Mouse (Mus musculus): ENCODE data around the gene Csnk1g2. TPM values are rescaled to one million over a fixed set of nuclear protein-coding genes. Genes with fewer than 3 reads are reported as not detected.
"Not testable (repeated sequence)": the region's sequence is repeated elsewhere in the genome, so short reads cannot be mapped to it uniquely, and the experiment has no call there.

Gene Csnk1g2
- total RNA-seq, 2 experiments from 2014 or later = 93.3 to 117 TPM

- peak; percentile 96 for ATAC-seq (replicated peaks; ENCODE audit: low FRiP score, low TSS enrichment, poor library complexity, severe bottlenecking)
These were observed 32.5 kb upstream of the Csnk1g2 start, which contains the start of gene Abhd17a for GRCm38 (mm10) chr10:80589879-80590854. TSS of gene Abhd17a (minus strand) at chr10:80590341.

DNA sequence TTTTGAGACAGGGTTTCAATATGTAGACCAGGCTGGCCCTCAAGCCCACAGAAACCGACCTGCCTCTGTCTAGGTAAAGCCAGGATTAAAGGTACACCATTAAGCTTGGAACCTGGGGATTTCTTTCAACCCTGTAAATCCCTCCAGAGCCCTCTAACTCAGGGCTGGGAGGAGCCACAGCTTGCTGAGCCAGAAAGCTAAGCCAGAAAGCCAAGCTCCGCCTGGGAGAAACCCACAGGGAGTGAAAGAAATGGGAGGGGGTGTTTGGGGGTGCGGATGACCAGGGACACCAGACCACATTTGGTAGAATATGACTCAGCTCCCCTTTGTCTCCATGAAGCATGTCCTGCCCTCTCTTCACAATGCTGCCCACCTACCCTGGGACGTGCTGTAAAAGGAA is 26.3 kb upstream of the Csnk1g2 start:
- ATAC-seq (replicated peaks; ENCODE audit: low FRiP score, low TSS enrichment, poor library complexity, severe bottlenecking) = no peak

DNA sequence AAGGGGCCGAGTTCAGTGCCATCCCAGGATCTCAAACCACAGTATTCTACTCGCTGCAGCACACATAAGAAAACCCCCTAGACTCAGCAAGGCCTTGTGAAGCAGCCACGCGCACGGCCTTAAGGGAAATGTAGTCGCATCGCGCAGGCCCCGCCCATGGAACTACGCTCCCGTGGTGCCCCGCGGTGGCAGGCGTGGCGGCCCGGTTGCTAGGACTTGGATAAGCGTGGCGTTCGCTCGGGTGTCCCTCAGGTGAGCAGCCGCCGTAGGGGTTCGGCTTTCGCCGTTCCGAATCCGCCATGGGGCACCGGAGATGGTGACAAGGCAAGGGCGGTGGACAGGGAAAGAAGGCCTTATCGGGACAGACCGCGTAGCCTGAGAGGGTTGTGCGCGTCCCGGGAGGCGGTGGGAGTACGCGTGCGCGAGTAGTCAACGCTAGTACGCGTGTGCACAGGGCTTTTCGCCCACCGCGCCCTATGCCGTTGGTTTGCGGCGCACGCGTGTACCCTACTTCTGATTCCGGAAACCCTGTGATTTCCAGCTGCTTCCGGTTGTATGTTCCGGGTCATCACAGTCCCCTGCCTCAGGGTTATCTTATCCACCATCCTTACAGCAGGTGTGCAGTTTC is 19.8 kb upstream of the Csnk1g2 start, which contains the start of the genes Scamp4 and Adat3:
Gene Scamp4, plus strand, starts transcription at position 175 of the 628 bp plus-strand sequence.
Gene Adat3, plus strand, starts transcription at position 183 of the 628 bp plus-strand sequence.
- peak; percentile 89 for ATAC-seq (replicated peaks; ENCODE audit: low FRiP score, low TSS enrichment, poor library complexity, severe bottlenecking)

- ATAC-seq (replicated peaks; ENCODE audit: low FRiP score, low TSS enrichment, poor library complexity, severe bottlenecking) = no peak
These were observed 19.3 kb upstream of the Csnk1g2 start for GRCm38 (mm10) chr10:80603364-80603763.

DNA sequence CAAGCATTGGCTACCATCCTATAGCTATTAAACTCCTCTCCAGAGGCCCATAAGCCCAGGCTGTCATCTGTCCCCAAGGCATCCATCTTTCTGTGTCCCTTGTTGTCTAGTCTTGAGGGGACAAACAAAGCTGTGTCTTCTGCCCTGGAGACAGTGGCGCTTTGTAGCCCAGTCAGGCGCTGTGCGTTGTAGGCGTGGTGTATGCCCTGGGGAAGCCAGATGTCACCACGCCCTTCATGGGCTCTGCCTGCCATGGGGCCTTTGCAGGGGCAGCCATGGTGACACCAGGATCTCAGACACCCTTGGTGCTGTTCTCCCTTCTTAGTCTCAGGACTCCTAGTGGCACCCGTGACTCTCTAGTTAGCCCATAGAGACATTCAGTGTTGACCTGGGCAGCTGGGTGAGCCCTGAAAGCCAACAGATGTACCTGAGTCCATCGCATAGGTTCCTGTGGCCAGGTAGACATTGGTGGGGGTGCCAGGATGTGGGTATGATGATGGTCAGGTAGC is 18.6 kb upstream of the Csnk1g2 start:
- peak; percentile 61 for ATAC-seq (replicated peaks; ENCODE audit: low FRiP score, low TSS enrichment, poor library complexity, severe bottlenecking)

DNA sequence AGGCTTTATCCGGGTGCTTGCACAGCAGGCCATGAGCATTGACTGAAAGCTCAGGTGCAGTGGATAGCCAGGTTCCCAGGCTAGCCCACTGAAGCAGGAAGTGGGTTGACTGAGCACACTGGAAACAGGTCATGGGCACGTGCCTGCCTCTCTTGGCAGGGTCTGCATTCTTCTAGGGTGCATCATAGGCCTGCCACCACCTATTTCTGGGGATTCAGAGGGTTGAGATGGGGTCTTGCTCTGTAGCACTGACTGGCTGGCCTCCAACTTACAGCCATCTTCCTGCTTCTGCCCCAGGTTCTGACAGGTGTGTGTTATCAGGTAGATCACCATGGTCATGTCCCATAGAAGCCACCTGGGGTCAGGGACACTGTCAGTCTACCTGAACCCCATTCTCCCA is 17.6 kb upstream of the Csnk1g2 start:
- no peak for ATAC-seq (replicated peaks; ENCODE audit: low FRiP score, low TSS enrichment, poor library complexity, severe bottlenecking)

DNA sequence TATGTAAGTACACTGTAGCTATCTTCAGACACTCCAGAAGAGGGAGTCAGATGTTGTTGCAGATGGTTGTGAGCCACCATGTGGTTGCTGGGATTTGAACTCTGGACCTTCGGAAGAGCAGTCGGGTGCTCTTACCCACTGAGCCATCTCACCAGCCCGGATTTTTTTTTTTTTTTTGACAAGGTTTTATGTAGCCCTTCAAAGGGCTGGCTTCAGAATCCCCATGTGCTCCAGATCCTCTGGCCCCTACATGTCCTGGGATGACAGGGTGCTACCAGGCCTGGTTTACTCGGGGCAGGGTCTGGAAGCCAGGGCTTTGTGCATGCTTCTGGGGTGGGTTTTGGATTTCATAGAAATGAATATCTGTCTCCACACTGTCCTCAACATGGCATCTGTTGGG is 16.9 kb upstream of the Csnk1g2 start, which contains the start of gene Gm49322:
Gene Gm49322, plus strand, starts transcription at position 301 of the 400 bp plus-strand sequence.
- not testable (repeated sequence) for ATAC-seq (replicated peaks; ENCODE audit: low FRiP score, low TSS enrichment, poor library complexity, severe bottlenecking)

DNA sequence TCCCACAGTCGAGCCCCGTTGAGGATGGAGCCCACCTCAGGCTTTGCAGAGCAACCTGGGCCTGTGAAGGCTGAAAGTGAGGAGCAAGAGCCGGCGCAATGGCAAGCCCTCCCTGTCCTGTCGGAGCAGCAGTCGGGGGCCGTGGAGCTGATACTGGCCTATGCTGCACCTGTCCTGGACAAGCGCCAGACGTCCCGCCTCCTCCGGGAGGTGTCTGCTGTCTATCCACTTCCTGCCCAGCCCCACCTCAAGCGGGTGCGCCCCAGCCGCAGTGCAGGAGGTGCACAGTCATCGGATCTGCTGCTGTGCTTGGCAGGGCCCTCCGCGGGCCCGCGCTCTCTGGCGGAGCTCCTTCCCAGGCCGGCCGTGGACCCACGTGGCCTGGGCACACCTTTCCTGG is 16.3 kb upstream of the Csnk1g2 start:
- ATAC-seq (replicated peaks; ENCODE audit: low FRiP score, low TSS enrichment, poor library complexity, severe bottlenecking) = no peak

- ATAC-seq (replicated peaks; ENCODE audit: low FRiP score, low TSS enrichment, poor library complexity, severe bottlenecking) = no peak
These were observed 15.8 kb upstream of the Csnk1g2 start for GRCm38 (mm10) chr10:80606737-80607350.

GRCm38 (mm10) chr10:80608435-80608834 is 14.2 kb upstream of the Csnk1g2 start:
- no peak for ATAC-seq (replicated peaks; ENCODE audit: low FRiP score, low TSS enrichment, poor library complexity, severe bottlenecking)

DNA sequence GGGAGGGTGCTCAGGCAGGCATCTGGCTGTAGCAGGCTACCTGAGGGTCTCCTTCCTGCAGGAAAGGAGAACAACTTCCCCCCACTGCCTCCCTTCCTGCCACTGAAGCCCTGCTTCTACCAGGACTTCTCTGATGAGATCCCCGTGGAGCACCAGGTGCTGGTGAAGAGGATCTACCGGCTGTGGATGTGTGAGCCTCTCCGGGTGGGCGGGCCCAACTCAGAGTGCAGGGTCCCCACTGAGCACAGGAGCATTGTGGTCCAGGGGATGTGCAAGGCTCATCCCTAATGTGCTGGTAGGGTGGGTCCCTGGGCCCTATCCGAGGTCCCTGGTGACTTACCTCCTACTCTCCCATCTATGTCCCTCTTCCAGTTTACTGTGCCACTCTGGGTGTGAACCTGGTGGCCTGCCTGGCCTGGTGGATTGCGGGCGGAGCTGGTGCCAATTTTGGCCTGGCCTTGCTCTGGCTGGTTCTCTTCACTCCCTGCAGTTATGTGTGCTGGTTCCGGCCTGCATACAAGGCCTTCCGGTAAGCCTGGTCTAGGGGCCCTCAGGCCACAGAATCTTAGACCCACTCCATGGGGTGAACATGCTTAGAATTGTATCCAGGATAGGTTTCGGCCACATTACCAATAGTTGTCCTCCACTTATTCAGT is 13.2 kb upstream of the Csnk1g2 start:
- ATAC-seq (replicated peaks; ENCODE audit: low FRiP score, low TSS enrichment, poor library complexity, severe bottlenecking) = no peak

DNA sequence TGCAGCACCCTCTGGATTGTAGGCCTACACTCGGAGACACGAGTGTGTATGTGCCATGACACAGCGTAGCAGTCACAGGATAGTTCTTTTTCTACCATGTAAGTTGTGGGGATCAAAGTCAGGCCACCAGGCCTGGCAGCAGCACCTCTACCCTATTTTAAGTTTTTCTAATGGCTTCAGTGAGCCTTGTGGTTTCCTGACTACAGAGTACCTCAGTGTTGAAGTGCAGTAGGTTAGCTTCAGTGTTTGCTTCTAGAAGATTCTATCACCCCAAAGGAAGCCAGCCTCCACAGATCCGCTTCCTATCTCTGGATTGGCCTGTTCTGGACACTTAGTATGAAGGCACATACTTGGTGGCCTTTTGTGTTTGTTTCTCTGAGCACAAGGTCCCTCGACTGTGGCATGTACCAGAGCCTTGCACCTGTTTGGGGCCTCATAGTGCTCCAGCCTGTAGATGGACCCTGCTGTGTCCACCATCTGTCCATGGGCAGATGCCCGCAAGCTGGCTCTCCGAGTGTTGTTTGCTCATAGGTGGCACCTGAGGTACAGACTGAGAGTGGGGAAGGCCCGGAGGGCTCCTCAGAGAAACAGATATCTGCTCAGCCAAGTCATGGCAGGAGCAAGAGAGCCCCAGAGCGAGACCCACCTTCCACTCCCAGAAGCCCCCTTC is 12.4 kb upstream of the Csnk1g2 start:
- no peak for ATAC-seq (replicated peaks; ENCODE audit: low FRiP score, low TSS enrichment, poor library complexity, severe bottlenecking)

- ATAC-seq (replicated peaks; ENCODE audit: low FRiP score, low TSS enrichment, poor library complexity, severe bottlenecking) = no peak
These were observed 11.6 kb upstream of the Csnk1g2 start for GRCm38 (mm10) chr10:80611024-80611423.

- no peak for ATAC-seq (replicated peaks; ENCODE audit: low FRiP score, low TSS enrichment, poor library complexity, severe bottlenecking)
These were observed 10.7 kb upstream of the Csnk1g2 start for GRCm38 (mm10) chr10:80611905-80612304.

GRCm38 (mm10) chr10:80613821-80614220 is 8.8 kb upstream of the Csnk1g2 start:
- ATAC-seq (replicated peaks; ENCODE audit: low FRiP score, low TSS enrichment, poor library complexity, severe bottlenecking) = no peak

- ATAC-seq (replicated peaks; ENCODE audit: low FRiP score, low TSS enrichment, poor library complexity, severe bottlenecking) = no peak
These were observed 8.3 kb upstream of the Csnk1g2 start for GRCm38 (mm10) chr10:80614351-80614750.

- ATAC-seq (replicated peaks; ENCODE audit: low FRiP score, low TSS enrichment, poor library complexity, severe bottlenecking) = no peak
These were observed 4.5 kb upstream of the Csnk1g2 start for GRCm38 (mm10) chr10:80618181-80618580.

DNA sequence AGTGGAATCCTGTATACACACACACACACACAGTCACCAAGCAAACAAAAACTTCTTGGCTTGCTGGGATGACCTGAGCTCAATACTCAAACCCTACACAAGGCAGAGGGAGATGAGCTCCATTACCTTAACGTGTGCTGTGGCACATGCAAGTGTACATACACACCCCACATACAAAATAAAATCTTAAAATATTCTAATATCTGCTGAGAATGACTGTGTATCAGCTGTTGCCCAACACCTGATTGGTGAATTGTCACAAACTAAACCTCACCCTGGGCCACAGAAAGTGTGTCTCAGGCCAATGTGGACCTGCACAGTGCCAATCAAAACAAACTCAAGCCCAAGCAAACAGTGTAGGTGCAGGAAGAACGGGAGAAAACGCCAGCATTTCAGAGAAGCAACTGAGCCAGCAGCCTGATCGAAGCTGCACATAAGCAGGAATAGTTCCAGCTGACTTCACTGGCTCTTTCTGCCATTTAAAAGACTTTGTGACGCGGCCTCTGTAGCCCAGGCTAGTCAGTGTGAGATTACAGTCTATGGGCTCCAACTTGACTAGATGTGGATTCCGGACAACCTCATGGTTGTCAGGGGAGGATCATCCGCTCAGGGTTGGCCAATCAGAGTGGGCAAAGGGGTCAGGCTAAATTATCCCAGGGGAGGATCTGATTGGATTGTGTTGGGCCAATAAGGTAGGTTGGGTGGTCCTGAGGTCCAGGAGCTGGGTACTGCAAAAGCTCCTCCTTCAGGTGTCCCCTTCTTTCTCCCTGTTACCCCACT is 3.0 kb upstream of the Csnk1g2 start:
- ATAC-seq (replicated peaks; ENCODE audit: low FRiP score, low TSS enrichment, poor library complexity, severe bottlenecking) = no peak
